Mouse (Mus musculus) c-Kit-positive CD71-positive TER-119-negative erythroid progenitor cells, embryonic 14.5 days (primary cell): ENCODE measurements around the gene Tsc22d4.

Experiments
- DNase-seq: peaks from one replicate; pipeline ENCODE4 v3.0.0-alpha.2; 2013; ENCODE audit warnings: low read depth

The Tsc22d4 gene

GRCm38 (mm10) chr5:137764609-137765340 lies 19.2 kb downstream of the Tsc22d4 start:
- DNase-seq = no peak

- DNase-seq = no peak
These were observed 20.7 kb downstream of the Tsc22d4 start for GRCm38 (mm10) chr5:137766270-137766669.

- no peak for DNase-seq
These were observed 22.9 kb downstream of the Tsc22d4 start for GRCm38 (mm10) chr5:137768475-137768874.

- DNase-seq = peak; percentile 74
These were observed 25.2 kb downstream of the Tsc22d4 start for GRCm38 (mm10) chr5:137770709-137771108.

- DNase-seq = no peak
These were observed 27.2 kb downstream of the Tsc22d4 start for GRCm38 (mm10) chr5:137772755-137773154.

- DNase-seq = no peak
These were observed 30.2 kb downstream of the Tsc22d4 start for GRCm38 (mm10) chr5:137775587-137776290.

GRCm38 (mm10) chr5:137776408-137776918 lies 30.9 kb downstream of the Tsc22d4 start:
- DNase-seq = no peak

GRCm38 (mm10) chr5:137777267-137777845 lies 31.8 kb downstream of the Tsc22d4 start:
- DNase-seq = no peak

- peak; percentile 94 for DNase-seq
These were observed 33.1 kb downstream of the Tsc22d4 start, which contains the start of gene Ppp1r35 for GRCm38 (mm10) chr5:137778635-137779034. Ppp1r35 (plus strand) TSS chr5:137778849.

- no peak for DNase-seq
These were observed 33.8 kb downstream of the Tsc22d4 start for GRCm38 (mm10) chr5:137779053-137779933.

- no peak for DNase-seq
These were observed 36.1 kb downstream of the Tsc22d4 start for GRCm38 (mm10) chr5:137781661-137782060.

- DNase-seq = no peak
These were observed 37.4 kb downstream of the Tsc22d4 start for GRCm38 (mm10) chr5:137782776-137783522.

- DNase-seq = no peak
These were observed 38.5 kb downstream of the Tsc22d4 start for GRCm38 (mm10) chr5:137783901-137784540.

- no peak for DNase-seq
These were observed 39.0 kb downstream of the Tsc22d4 start for GRCm38 (mm10) chr5:137784546-137784945.

- no peak for DNase-seq
These were observed 39.9 kb downstream of the Tsc22d4 start for GRCm38 (mm10) chr5:137785164-137786031.

- DNase-seq = peak; percentile 100
These were observed 40.8 kb downstream of the Tsc22d4 start for GRCm38 (mm10) chr5:137786109-137786942.

GRCm38 (mm10) chr5:137787151-137787928 lies 41.8 kb downstream of the Tsc22d4 start, which contains the start of the genes Mepce and Zcwpw1:
Mepce (minus strand) TSS chr5:137787655.
Zcwpw1 (plus strand) TSS chr5:137787798.
- peak; percentile 90 for DNase-seq

GRCm38 (mm10) chr5:137788171-137788570 lies 42.6 kb downstream of the Tsc22d4 start:
- no peak for DNase-seq
